Mouse (Mus musculus) MEL-GATA-1-ER (cell line): ENCODE data around the gene Plcb1.

Experiments used
- DNase-seq: peaks from one replicate; pipeline ENCODE4 v3.0.0-alpha.2; 2012; ENCODE audit warnings: low read depth; ENCODE audit errors: extremely low read depth

Gene Plcb1

DNA sequence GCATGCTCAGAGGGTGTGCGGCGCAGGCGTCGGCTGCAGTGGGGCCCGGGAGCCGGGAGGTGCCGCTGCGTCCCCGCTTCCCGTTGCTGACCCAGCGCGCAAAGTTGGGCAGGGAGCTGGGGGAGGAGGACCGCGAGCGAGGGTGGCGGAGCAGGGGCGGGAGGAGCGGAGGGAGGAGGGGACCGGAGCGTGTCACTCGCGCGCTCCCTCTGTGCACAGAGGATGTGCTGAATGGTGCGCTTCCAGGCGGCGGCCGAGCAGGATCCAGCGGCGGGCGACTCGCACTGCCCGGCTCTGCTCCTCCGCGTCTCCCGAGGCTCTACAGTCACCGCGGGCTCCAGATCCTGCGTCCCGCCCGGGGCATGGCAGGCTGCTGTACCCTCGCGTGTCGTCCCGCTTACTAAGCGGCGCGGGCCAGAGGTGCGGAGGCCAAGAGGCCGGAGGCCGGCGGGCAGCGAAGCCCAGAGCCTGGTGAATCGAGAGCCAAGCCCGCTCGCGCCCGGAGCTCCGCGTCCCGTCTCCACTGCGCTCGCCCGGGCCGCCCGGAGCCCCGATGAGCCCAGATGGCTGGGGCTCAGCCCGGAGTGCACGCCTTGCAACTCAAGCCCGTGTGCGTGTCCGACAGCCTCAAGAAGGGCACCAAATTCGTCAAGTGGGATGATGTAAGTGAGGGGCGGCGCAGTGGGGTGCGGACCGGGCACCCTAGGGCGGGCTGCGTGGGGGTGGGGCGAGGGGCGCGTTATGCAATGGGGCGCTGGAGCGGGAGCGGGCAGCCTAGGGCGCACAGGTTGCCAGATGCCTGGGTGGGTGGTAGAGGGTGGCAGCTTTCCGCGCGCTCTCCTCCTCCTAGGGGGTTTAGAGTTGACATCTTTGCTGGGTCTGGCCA, at the start of gene Plcb1:
Plcb1 (plus strand) TSS at position 98 of the 886 bp plus-strand sequence.
- no peak for DNase-seq

DNA sequence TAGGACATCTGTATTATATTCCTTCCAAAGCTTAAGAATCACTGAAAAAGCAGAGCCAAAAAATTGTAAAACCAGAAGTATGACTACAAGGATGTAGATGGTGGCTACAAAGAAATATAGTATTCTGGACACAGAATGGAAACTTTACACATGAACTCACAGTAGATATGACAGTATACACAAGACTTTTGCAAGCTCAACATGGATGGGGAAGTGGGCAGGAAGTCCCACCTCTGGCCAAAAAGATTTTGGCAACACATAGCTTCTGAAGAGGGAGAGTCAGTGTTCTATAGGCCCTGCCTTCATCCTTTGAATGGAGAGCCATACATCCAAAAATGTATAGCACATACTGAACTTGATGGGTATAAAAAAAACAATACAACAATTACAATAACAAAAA, 30.3 kb upstream of the Plcb1 start:
- DNase-seq: no peak

DNA sequence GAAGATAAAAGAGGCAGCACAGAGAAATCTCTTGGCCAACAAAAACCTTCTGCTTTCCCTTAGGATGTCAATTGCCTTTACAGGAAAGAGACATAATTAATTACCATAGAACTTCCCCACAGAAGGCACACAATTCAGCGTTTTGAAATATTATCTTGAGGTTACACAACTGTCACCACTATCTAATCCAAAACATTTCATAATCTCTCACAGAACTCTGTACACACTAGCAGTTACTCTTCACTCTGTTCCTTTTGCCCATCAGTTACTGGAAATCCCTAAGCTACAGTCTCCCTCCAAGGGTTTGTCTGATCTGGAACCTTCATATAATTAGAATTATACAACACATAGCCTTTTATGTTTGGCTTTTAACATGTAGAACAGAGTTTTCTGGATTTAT, 29.8 kb upstream of the Plcb1 start:
- no peak for DNase-seq

DNA sequence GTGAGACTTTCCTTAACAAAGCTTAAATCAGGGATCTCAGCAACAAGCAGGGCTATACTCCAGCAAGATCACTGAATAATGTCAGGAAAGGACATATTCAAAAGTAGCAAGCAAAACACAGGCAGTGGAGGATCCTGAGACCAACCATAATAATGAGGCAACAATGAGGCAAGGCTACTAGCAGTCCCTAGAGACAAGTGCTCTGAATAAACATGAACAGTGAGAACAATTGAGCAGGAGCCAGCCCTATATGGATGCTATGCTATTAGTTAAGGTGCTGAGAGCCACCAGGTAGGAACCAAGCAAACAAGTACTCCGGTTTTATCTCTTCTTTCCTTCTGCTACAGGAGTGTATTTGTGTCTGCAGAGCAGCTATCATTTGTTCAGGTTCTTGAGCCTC, 24.8 kb upstream of the Plcb1 start:
- no peak for DNase-seq

GRCm38 (mm10) chr2:134763406-134763990, 22.4 kb upstream of the Plcb1 start:
- no peak for DNase-seq

- DNase-seq: no peak
These were observed 21.4 kb upstream of the Plcb1 start for GRCm38 (mm10) chr2:134764506-134764905.

DNA sequence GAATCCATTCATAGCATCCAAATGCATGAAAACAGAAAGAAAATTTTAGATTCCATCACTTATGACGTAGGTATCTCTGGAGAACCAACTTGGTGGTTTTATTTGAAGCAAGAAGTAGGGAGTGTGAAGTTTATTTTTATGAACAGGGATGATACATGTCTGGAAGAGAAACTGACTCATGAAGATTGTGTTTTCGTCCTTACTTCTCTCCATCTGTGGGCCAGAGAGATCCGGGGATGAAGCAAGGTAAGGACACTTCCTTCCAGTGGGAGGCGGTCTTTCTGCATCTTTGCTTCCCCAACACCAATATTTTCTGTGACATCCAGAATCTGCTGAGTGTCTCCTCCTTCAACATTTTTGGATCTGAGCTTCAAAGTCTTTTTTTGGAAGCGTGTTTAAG, 6.0 kb upstream of the Plcb1 start:
- DNase-seq: no peak

GRCm38 (mm10) chr2:134780316-134780715, 5.6 kb upstream of the Plcb1 start:
- no peak for DNase-seq

- no peak for DNase-seq
These were observed 986 bp downstream of the Plcb1 start for GRCm38 (mm10) chr2:134786856-134787250.

DNA sequence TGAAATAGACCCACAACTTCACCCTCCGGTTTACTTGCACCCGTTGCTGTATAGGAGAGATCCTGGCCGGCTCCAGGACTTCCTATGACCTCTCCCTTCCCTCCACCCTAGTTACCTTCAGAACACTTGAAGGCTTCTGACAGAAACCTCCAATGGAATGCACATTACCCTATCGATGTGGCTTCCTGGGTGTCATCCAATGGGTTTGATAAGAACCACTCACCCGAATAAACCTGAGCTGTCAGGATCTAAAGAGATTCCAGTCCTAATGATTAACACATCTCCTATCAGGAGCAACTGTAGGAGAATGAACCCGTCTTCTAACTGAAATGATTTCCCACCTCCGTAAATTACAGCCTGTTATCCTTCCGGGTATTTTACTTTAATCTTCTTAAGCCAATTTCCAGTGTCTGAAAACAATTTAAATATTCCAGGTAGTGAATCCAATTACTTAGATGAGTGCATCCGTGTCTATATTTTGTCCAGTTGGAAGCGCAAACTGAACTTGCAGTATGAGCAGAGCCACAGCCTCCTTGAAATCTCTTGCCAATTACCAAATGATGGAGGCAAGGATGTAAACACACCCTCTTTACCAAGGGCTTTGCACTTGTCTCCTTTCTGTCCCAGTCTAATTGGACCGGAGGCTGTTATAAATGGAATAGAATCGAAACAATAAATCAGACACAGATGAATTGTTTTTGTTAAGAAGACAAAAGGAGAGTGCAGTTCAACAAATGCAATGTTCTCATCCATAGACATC, 1.6 kb downstream of the Plcb1 start:
- DNase-seq: no peak

DNA sequence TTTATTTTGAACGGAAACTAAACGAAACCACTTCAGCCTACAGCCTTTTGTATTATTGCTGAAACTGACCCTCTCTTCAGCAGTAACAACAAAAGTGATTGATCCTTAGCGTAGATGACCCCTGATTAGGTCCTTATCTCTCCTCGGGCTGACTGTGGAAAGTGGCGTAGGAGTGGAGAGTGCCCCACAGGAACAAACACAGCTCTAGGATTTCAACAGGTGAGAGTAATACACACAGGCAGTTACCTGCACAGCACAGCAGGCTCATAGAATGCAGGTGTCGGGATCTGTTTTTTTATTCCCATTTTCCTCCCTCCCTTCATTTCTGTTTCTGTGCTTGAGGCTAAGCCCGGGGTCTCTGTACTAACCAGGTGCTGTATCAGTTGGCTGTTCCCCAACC, 7.1 kb downstream of the Plcb1 start:
- DNase-seq: no peak

DNA sequence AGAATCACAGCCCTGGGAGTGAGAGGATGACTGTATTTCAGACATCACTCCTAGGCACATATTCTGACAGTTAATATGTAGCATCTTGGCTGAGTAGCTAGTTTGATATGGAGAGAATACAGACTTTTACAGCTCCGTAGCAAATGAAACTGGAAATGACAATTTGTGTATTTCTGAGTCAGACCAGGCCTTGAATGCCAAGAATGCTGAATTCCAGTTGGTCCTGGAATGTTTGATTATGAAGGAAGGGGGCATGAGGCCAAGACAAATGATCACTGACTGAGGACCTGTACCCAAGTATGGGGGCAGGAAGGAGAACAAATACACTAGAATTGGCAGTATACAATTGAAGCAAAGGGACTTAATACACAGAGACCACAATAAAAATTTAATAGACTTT, 14.4 kb downstream of the Plcb1 start:
- no peak for DNase-seq

GRCm38 (mm10) chr2:134816383-134816782, 30.5 kb downstream of the Plcb1 start:
- DNase-seq: no peak

DNA sequence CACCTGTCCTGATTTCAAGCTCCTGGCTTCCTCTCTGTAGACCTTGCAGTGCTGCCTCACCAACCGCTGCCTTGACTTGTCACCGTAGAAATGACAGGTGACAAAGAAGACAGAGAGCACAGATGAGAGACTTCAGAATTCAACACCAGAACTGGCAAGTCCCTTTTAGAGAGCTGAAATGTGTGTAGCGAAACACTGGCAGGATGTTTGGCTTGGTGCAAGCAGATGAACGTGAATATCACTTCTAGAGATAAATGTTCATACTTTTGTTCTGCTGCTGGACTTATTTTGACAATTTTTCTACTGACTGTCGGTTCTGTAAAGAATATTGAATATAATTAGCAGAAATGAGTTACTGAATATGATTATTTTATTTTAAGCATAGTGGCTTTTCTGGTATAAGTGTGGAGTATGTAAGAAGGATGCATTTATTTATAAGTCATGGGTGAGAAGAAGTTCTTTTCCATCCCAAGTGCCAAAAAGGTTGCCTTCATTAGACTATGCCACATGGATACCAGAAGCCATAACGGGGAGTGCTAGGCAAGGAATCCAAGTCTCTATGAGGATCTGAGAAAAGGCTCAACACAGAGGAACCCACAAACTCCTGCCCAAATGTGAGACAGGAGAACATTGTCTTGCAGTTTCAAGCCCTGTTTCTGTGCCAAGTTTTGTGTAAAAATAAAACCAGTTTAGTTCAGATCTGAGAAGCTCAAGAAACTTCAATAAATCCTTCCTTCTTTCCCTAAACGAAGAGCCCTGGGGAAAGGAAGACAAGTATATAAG, 31.4 kb downstream of the Plcb1 start:
- DNase-seq: no peak

GRCm38 (mm10) chr2:134821176-134821575, 35.3 kb downstream of the Plcb1 start:
- DNase-seq: no peak

GRCm38 (mm10) chr2:134825645-134826044, 39.8 kb downstream of the Plcb1 start:
- no peak for DNase-seq

DNA sequence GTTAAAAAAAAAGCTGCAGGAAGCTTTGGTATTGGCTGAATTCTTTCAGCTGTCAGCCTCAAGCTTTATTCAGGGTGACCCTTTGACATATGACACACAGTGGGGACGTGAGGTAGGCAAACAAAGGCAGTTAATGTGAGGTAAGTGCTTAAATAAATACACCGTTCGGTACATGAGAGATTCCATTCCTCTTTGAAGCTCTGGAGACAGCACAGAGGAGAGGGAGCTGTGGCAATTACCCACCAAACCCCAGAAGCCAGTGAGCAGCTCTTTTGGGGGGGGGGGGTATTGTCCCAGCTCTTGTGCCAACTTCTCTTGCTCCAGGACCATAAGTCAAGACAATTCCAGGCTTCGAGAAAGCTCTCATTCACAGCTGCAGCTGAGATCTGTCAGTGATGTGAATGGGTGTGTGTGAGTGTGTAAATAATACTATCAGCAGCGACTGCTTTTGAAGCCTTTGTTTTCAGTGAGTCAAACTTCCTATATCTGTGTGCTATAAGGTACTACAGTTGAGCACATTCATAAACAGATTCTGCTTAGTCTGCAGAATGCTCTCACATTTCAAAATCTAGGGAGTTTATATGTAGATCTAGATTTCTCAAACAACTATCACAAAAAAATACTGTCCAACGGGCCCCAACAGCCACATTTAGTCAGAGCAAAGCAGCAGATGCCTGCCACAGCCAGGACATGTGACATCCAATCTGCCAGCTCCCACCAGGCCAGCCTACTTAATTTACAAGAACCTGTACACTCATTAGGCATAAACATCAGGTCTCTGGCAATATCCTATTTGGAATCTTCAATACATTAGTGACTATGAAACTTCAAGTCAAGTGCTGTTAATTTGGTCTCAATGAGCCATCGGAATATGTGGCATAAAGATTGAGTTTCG, 40.5 kb downstream of the Plcb1 start:
- no peak for DNase-seq

DNA sequence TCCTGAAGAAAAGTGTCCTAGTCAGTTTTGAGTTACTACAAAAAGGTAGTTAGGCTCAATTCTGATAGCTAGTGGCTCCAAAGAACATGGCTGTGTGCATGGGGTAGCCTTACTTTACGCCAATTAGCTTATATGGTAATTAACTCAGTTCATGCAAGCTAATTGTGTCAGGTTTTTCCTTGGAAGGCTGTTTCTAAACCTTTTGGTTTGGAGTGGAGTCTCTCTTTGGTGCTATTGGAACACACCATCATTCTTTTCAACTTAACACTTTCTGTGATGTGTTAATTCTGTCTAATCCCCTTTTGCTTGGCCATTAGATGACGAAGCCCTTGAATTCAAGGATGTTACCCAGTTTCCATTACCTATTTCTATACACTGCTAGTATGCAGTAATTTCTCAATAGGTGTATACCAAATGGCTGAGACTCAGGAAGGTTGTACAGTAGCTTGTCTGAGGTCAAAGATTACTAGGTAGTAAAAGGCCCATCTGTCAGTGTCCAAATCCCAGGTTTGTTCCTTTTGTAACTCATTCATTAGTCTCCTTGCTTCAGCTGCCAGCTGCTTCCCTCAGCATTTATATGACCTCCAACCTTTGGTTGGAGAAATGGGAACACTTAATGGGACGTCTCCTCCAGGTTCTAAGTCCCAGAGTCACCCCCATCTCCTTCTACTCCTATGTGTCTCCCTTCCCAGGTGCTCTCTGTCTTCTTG, 42.1 kb downstream of the Plcb1 start:
- DNase-seq: no peak

- no peak for DNase-seq
These were observed 46.0 kb downstream of the Plcb1 start for GRCm38 (mm10) chr2:134831861-134832260.

DNA sequence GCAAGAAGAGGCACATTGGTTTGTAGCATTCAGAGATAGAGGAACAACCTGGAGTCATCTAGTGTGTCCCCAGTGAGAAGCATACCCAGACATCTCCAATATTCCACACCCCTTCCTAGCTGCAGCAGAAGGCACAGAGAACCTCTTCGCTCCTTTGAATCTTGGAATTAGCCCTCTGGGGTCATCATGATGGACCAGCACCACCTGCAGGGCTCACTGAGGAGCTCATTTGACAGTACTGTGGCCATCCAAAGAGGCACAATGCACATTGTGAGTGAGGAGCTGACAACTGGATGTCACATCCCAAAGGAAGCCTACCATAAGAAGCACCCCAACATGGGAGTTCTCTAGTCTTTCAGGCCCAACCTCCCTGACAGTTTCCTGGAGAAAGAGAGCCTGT, 50.2 kb downstream of the Plcb1 start:
- no peak for DNase-seq
